Mouse (Mus musculus) small intestine, adult 2 months (tissue): ENCODE data around the gene Klhl31. TPM values are rescaled to one million over a fixed set of nuclear protein-coding genes. Genes with fewer than 3 reads are reported as not detected.

Source experiments
- H3K27ac ChIP-seq: fragments of 200-500 bp; 2 replicates; pipeline ENCODE4 v1.5.1; 2012; ENCODE audit warnings: low read depth, low read length, control low read depth, inconsistent platforms; ENCODE audit not compliant: insufficient read depth
- H3K27me3 ChIP-seq: fragments of 200-500 bp; 2 replicates; pipeline ENCODE4 v1.6.1; 2012; ENCODE audit warnings: mild to moderate bottlenecking, moderate library complexity, low read length, inconsistent platforms; ENCODE audit not compliant: control insufficient read depth, insufficient read depth
- H3K36me3 ChIP-seq: fragments of 200-500 bp; 2 replicates; pipeline ENCODE4 v1.6.1; 2012; ENCODE audit warnings: mild to moderate bottlenecking, low read length, control low read depth, inconsistent platforms; ENCODE audit not compliant: control insufficient read depth, insufficient read depth
- H3K4me1 ChIP-seq: fragments of 200-500 bp; 2 replicates; pipeline ENCODE4 v1.6.1; 2012; ENCODE audit warnings: low read length, inconsistent platforms, mixed read lengths; ENCODE audit not compliant: control insufficient read depth, insufficient read depth, insufficient read length
- H3K4me3 ChIP-seq: fragments of 200-500 bp; 2 replicates; pipeline ENCODE4 v1.5.1; 2012; ENCODE audit warnings: low read depth, mild to moderate bottlenecking, control low read depth, inconsistent platforms, low read length, moderate library complexity
- CTCF ChIP-seq: fragments of 200-500 bp; IDR thresholded peaks from 2 replicates; pipeline ENCODE4 v1.5.1; 2012; ENCODE audit warnings: low read depth, mild to moderate bottlenecking, control low read depth, inconsistent platforms, low read length, moderate library complexity, mixed read lengths; ENCODE audit not compliant: insufficient replicate concordance, insufficient read length; ENCODE audit errors: extremely low read depth
- POLR2A ChIP-seq: fragments of 200-500 bp; IDR thresholded peaks from 2 replicates; pipeline ENCODE4 v1.6.1; 2012; ENCODE audit warnings: low read depth, mild to moderate bottlenecking, control low read depth, inconsistent platforms, low read length, moderate library complexity
- WGBS: fragments of 180-500 bp; shearing (Covaris S2); methylation state at CpG from one replicate; pipeline ENCODE4 v1.1.7; 2018; 5-methylcytosine and 5-hydroxymethylcytosine counted together
- polyA plus RNA-seq: library from polyadenylated mRNA; depleted of rRNA; stranded (reverse); fragments of >200 nt; gene quantifications from 2 replicates; pipeline ENCODE4 v1.2.3, GENCODE M21; 2012; rRNA removed

Gene Klhl31
- 0.04 TPM in 1 of 2 replicates, not detected in the other for polyA plus RNA-seq

- TF ChIP-seq CTCF (no peak), POLR2A (no peak)
- Histone ChIP-seq H3K27ac (no peak within 1 kb of the TSS), H3K4me1 (peaks cover 3% of the 10 kb centered on the region; the same call in 1 of the 2 replicates), H3K4me3 (no peak within 1 kb of the TSS), H3K27me3 (no peaks in the 10 kb centered on the region), H3K36me3 (no peaks in the 10 kb centered on the region)
- 45% methylated on average over 10 of the region's 10 CpGs for WGBS
These were observed at the start of gene Klhl31 for GRCm38 (mm10) chr9:77636450-77636951. Gene Klhl31, plus strand, starts transcription at chr9:77636500.

- Histone ChIP-seq H3K27me3 (no peaks in the 10 kb centered on the region), H3K4me3 (no peak overlapping the region), H3K27ac (no peak overlapping the region), H3K36me3 (no peaks in the 10 kb centered on the region), H3K4me1 (peaks cover 4% of the 10 kb centered on the region; the same call in 1 of the 2 replicates)
- no peak for TF ChIP-seq CTCF
- TF ChIP-seq POLR2A, result no peak
- 76% methylated on average over 6 of the region's 6 CpGs for WGBS
These were observed 49.3 kb upstream of the Klhl31 start for GRCm38 (mm10) chr9:77586806-77587591.

GRCm38 (mm10) chr9:77587616-77588015 is 48.7 kb upstream of the Klhl31 start:
- H3K4me1 ChIP-seq, result peaks cover 4% of the 10 kb centered on the region; the same call in 1 of the 2 replicates
- no peak overlapping the region for H3K27ac ChIP-seq
- WGBS, result 91% methylated on average over 7 of the region's 7 CpGs
- H3K4me3 ChIP-seq, result no peak overlapping the region
- H3K27me3 ChIP-seq, result no peaks in the 10 kb centered on the region
- TF ChIP-seq POLR2A (no peak), CTCF (no peak)
- H3K36me3 ChIP-seq, result no peaks in the 10 kb centered on the region

DNA sequence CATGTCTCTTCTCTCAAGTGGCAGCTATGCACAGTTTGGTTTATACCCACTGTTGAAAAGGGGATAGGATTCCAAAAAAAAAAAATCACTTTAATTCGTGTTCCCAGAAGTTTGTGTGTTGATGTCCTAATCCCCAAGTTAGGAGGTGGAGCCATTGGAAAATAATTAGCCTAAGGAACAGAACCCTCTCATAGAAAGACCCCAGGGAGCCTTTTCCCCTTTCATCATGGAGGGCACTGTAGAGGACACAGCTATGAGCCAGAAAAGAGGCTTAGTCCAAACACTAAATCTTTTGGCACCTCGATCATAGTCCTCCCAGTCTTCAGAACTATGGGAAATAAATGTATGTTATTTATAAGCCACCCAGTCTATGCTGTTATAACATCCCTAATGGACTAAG is 46.8 kb upstream of the Klhl31 start:
- H3K4me1 ChIP-seq, result no peaks in the 10 kb centered on the region
- no peak overlapping the region for H3K4me3 ChIP-seq
- WGBS, result 51% methylated on average over 2 of the region's 2 CpGs
- TF ChIP-seq CTCF (no peak), POLR2A (no peak)
- no peaks in the 10 kb centered on the region for H3K36me3 ChIP-seq
- H3K27ac ChIP-seq, result no peak overlapping the region
- no peaks in the 10 kb centered on the region for H3K27me3 ChIP-seq

DNA sequence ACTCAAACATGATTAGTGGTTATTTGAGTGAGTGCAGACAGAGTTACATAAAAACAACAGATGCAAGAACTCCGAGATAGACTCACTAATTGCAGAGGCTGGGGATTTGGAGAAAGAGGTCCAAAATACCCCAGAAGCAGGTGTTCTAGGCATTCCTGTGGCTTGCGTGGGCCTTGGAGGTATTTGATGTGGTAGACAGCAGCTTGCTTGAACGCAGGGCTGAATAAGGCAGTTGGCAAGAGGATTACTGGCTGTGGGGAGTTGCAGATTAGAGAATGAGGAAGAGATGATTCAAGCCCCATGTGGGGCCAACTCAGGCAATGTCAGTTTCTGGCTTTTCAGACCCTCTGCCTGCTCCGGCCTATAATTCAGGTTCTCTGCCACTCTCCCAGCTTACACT is 43.9 kb upstream of the Klhl31 start:
- 68% methylated on average over 4 of the region's 4 CpGs for WGBS
- Histone ChIP-seq H3K27me3 (no peaks in the 10 kb centered on the region), H3K4me3 (no peak overlapping the region), H3K27ac (no peak overlapping the region), H3K4me1 (no peaks in the 10 kb centered on the region), H3K36me3 (no peaks in the 10 kb centered on the region)
- TF ChIP-seq POLR2A, result no peak
- TF ChIP-seq CTCF, result no peak

DNA sequence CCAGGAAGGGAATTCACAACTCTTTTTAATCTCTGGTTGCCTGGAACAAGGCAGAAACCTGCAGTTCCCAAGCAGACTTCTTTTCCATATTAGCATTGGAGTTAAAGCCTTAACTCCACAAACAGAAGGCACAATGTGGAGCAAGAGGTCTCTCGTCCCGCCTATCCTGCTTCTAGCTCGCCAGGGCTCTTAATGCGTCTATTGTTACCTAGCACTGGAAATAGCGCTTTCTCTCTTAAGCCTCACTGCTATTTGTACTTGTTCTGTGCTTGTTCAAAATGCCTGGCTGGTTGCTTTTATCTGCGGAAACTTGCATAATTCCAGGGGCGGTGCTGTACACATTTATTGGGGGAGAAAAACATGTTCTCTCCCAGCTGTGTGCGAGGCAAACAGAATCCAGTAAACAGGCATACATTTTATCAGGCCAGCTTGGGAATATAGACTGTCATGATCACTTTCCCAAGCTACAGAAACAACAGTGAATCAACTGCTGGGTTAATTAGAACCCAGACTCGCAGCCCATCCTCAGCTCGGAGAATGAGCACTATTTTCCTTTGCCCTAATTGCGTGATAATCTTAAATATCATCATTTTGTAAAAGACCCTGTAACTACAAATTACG is 41.2 kb upstream of the Klhl31 start:
- 49% methylated on average over 12 of the region's 12 CpGs for WGBS
- TF ChIP-seq POLR2A (no peak), CTCF (no peak)
- Histone ChIP-seq H3K27me3 (no peaks in the 10 kb centered on the region), H3K4me3 (no peak overlapping the region), H3K36me3 (no peaks in the 10 kb centered on the region), H3K4me1 (no peaks in the 10 kb centered on the region), H3K27ac (no peak overlapping the region)

DNA sequence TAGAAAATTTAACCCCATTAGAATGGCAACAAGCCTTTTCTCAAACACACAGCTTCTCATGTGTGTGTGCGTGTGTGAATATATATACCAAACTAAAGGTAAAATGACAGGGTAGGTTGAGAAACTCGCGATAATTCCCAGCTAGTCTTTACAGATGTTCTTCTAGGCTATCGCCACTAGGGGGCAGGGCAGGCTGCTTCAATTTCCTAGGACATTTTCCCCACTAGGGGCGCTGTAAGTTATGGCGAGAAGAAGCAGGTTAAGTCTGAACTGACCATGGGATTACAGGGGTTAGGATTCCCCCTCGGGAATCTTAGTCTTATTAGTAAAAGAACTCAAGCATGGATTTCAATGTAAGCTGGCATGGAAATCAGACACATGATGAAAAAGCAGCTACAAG is 39.9 kb upstream of the Klhl31 start:
- H3K4me1 ChIP-seq, result no peaks in the 10 kb centered on the region
- no peak overlapping the region for H3K27ac ChIP-seq
- H3K36me3 ChIP-seq, result no peaks in the 10 kb centered on the region
- TF ChIP-seq POLR2A, result no peak
- TF ChIP-seq CTCF, result peak; percentile 99; the same call in 1 of the 2 replicates
- H3K4me3 ChIP-seq, result no peak overlapping the region
- H3K27me3 ChIP-seq, result no peaks in the 10 kb centered on the region
- 17% methylated on average over 7 of the region's 7 CpGs for WGBS
